Mouse (Mus musculus): ENCODE results near the gene Gdf2.

DNA sequence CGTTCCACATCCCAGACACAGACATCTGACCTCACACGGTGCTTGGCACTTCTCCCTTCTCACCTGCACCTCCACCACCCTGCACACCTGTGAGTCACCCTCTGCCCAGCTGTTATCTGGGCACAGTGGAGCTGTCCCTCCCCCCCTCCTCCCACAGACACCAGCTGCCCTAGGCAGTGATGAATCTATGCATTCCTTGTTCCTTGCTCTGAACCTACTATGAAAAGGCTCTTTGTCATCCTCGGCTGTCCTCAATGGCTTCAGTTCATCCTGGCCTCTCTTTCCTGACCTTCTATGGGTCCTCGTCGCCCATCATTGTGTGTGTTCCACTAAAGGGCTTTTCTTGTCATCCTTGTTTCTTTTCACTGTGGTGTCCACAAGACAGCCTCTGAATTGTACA, 33.9 kb downstream of the Gdf2 start:
- TF ChIP-seq EP300 (IDR thresholded peaks at IDR 0.05; ENCODE audit: low read depth in 1 of 2, low read length in 2 of 2) (no peak), GATA1 (IDR thresholded peaks at IDR 0.05; ENCODE audit: low read depth, low read length) (no peak), ZKSCAN1 (IDR thresholded peaks at IDR 0.05; ENCODE audit: low read depth, low read length) (no peak), POLR2A (IDR thresholded peaks at IDR 0.05; ENCODE audit: control insufficient read depth in 1 of 2, insufficient read depth in 1 of 2, low read depth in 1 of 2, low read length in 2 of 2, poor library complexity in 1 of 2) (no peak), ZNF384 (IDR thresholded peaks at IDR 0.05; ENCODE audit: low read depth, low read length) (no peak)
